Mouse (Mus musculus) midbrain, embryonic 10.5 days (tissue): ENCODE measurements around the gene Phgr1. TPM values are rescaled to one million over a fixed set of nuclear protein-coding genes. Genes with fewer than 3 reads are reported as not detected.
A peak's percentile ranks its signal among the peaks of the same experiment; 100 is the strongest.

Source experiments
- DNase-seq: peaks from one replicate; pipeline ENCODE4 v3.0.0-alpha.2; 2017; ENCODE audit warnings: low spot score
- H3K27ac ChIP-seq: fragments of 300-500 bp; sonication (generic); replicated peaks from 2 replicates; pipeline ENCODE4 v1.5.1; 2016; ENCODE audit warnings: mild to moderate bottlenecking
- H3K27me3 ChIP-seq: fragments of 300-500 bp; sonication (generic); 2 replicates; pipeline ENCODE4 v1.6.1; 2016; ENCODE audit warnings: low read depth, mild to moderate bottlenecking; ENCODE audit not compliant: poor library complexity, severe bottlenecking
- H3K36me3 ChIP-seq: fragments of 300-500 bp; sonication (generic); 2 replicates; pipeline ENCODE4 v1.6.1; 2016; ENCODE audit warnings: mild to moderate bottlenecking, moderate library complexity
- H3K4me1 ChIP-seq: fragments of 300-500 bp; sonication (generic); 2 replicates; pipeline ENCODE4 v1.6.1; 2016
- H3K4me3 ChIP-seq: fragments of 300-500 bp; sonication (generic); 2 replicates; pipeline ENCODE4 v1.5.1; 2016; ENCODE audit warnings: mild to moderate bottlenecking, moderate library complexity
- H3K9me3 ChIP-seq: fragments of 300-500 bp; sonication (generic); replicated peaks from 2 replicates; pipeline ENCODE4 v1.6.1; 2016; ENCODE audit warnings: mild to moderate bottlenecking
- WGBS: fragments of 180-500 bp; shearing (Covaris S2); methylation state at CpG from one replicate; pipeline ENCODE4 v1.1.7; 2016; 5-methylcytosine and 5-hydroxymethylcytosine counted together
- polyA plus RNA-seq: library from polyadenylated mRNA; unstranded; fragments of >200 nt; fragmentation: Nextera tagmentation; extraction: Ambion mirVana; gene quantifications from 2 replicates; pipeline ENCODE4 v1.2.1, GENCODE M21; 2016

Gene Phgr1
- polyA plus RNA-seq, 1 experiment from 2014 or later, result not detected

DNA sequence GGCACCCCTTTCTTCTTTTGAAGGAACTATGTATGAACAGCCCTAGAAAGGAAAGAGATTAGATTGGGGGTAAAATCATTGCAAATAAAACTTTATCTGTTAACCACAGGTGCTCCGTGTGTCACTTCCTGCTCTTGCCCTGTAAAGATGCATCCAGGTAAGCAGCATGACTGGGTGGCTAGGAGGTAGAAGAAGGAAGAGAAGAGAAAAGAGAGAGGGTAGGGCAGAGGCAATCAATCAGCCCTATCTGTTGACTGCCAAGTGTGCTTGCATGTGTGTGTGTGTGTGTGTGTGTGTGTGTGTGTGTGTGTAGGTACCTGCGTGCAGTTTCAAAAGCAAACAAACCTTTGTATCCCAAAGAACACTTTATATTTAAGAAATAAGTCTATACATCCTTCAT, 2.0 kb downstream of the Phgr1 start:
- no peak for DNase-seq
- H3K4me3 ChIP-seq, result no peak overlapping the region

DNA sequence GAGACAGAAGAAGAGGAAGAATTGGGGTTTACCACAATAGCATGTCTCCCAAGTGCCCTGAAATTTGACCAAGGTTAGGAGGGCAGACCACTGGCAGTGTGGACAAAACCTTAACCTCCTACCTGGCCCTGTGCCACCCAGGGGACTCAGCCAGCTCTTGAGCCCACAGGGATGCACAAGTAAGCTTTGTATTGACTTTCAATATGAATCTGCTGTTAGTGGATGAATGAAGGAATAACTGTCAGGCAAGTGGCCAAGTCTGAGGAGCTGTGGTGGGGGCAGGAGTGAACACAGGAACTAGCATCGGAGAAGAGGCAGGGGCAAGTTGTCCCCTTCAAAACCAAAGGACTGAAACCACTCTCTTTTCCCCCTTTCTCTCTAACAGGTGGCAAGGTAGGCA, 2.8 kb downstream of the Phgr1 start:
- no peak overlapping the region for H3K4me3 ChIP-seq
- no peaks in the 10 kb centered on the region for H3K36me3 ChIP-seq
- peaks cover 16% of the 10 kb centered on the region for H3K4me1 ChIP-seq
- DNase-seq, result no peak
- H3K9me3 ChIP-seq, result no peaks in the 10 kb centered on the region
- 89% methylated on average over 1 of the region's 1 CpGs for WGBS
- no peak overlapping the region for H3K27ac ChIP-seq
- H3K27me3 ChIP-seq, result peaks cover 14% of the 10 kb centered on the region

More for the DNA sequence above, 2.0 kb downstream of the Phgr1 start:
- no peaks in the 10 kb centered on the region for H3K36me3 ChIP-seq
- peaks cover 7% of the 10 kb centered on the region for H3K27me3 ChIP-seq
- H3K27ac ChIP-seq, result no peak overlapping the region
- H3K9me3 ChIP-seq, result no peaks in the 10 kb centered on the region
- 81% methylated on average over 2 of the region's 2 CpGs for WGBS
- peaks cover 8% of the 10 kb centered on the region for H3K4me1 ChIP-seq

DNA sequence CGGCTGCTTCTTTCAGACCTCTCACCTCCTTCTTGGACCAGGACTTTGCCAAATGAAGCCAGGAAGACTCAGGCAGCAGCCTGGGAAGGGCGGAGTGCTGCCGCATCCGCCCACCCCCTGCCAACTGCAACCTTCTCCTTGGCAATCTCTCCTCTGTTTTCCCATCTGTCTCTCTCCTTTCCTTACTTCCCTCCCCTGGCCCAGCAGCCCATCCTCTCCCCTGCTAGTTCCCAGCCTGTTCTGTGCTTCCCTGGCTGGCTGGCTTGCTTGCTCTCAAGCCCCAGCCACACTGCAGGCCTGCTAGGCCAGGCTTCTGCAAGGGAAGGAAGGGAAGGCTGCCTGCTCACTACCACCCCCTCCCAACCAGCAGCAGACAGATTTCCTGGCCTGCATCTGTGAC, 3.3 kb downstream of the Phgr1 start:
- WGBS, result 67% methylated on average over 3 of the region's 4 CpGs
- peaks cover 19% of the 10 kb centered on the region for H3K27me3 ChIP-seq

DNA sequence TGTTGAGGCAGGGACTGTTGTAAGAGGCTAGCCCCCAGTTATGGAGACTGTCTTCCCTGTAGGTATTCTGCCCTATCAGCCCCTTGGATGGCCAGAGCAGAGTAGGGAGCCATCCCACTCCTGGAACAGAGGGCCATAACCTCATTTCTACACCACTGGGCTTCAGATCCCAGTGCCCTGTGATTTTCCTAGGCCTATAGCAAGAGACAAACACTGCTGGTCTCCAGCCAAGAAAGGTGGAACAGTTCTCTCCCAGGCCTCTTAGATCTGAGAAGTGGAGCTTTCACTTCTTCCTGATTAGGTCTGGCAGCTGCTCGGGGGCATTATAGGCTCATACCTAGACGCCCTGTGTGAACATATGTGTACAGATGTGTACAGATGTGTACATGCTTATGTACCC, 3.7 kb downstream of the Phgr1 start:
- Histone ChIP-seq H3K4me1 (peaks cover 18% of the 10 kb centered on the region), H3K27ac (no peak overlapping the region), H3K9me3 (no peaks in the 10 kb centered on the region), H3K36me3 (no peaks in the 10 kb centered on the region), H3K4me3 (no peak overlapping the region), H3K27me3 (peaks cover 22% of the 10 kb centered on the region)
- 78% methylated on average over 2 of the region's 2 CpGs for WGBS
- DNase-seq, result no peak

More for the DNA sequence above, 3.3 kb downstream of the Phgr1 start:
- Histone ChIP-seq H3K36me3 (no peaks in the 10 kb centered on the region), H3K9me3 (no peaks in the 10 kb centered on the region), H3K27ac (no peak overlapping the region), H3K4me3 (no peak overlapping the region), H3K4me1 (peaks cover 18% of the 10 kb centered on the region)
- no peak for DNase-seq

DNA sequence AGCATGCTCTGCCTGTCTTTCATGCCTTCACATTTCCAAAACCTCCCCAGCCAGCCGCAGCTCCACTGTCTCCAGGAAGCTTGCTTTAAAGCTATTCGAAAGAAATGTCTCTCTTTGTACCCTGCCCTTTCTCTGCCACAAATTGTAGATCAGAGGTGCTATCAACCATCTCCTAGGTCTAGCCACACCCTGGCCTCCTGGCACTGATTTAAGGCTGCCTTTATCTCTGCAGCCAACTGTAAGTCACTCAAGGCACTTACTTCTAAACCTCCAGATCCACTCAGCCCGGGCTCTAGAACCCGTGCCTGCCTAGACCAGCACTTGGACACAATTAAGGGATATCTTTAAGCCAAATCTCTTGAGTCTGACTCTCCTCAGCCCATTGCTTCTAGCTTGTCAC, 5.8 kb downstream of the Phgr1 start:
- Histone ChIP-seq H3K4me1 (peaks cover 18% of the 10 kb centered on the region), H3K36me3 (no peaks in the 10 kb centered on the region), H3K27ac (no peak overlapping the region), H3K27me3 (peaks cover 22% of the 10 kb centered on the region), H3K4me3 (no peak overlapping the region), H3K9me3 (no peaks in the 10 kb centered on the region)
- DNase-seq, result no peak
- WGBS, result 82% methylated on average over 4 of the region's 4 CpGs

DNA sequence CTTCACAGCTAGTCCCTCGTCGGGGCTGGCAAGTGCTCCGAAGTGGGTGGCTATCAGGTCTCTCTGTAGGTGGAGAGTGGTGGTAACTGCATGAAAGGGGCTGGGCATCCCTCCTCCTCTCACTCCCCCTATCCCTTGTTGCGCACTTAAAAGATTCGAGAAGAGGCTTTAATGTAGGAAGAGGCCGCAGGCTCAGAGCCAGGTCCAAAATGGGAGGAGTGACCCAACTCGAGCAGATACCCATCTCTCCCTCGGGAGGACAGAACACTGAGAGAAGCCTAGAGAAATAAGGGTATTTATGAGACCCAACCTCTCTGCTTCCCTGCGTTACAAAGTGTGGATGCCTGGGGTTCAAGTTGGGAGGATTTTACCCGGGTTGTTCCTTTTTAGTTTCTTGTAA, 6.5 kb downstream of the Phgr1 start:
- H3K4me3 ChIP-seq, result peak overlapping the region; percentile 54
- no peak for DNase-seq
- peaks cover 22% of the 10 kb centered on the region for H3K27me3 ChIP-seq
- H3K27ac ChIP-seq, result peak overlapping the region; percentile 82
- H3K4me1 ChIP-seq, result peaks cover 18% of the 10 kb centered on the region
- WGBS, result 10% methylated on average over 10 of the region's 10 CpGs
- H3K9me3 ChIP-seq, result no peaks in the 10 kb centered on the region
- H3K36me3 ChIP-seq, result no peaks in the 10 kb centered on the region

DNA sequence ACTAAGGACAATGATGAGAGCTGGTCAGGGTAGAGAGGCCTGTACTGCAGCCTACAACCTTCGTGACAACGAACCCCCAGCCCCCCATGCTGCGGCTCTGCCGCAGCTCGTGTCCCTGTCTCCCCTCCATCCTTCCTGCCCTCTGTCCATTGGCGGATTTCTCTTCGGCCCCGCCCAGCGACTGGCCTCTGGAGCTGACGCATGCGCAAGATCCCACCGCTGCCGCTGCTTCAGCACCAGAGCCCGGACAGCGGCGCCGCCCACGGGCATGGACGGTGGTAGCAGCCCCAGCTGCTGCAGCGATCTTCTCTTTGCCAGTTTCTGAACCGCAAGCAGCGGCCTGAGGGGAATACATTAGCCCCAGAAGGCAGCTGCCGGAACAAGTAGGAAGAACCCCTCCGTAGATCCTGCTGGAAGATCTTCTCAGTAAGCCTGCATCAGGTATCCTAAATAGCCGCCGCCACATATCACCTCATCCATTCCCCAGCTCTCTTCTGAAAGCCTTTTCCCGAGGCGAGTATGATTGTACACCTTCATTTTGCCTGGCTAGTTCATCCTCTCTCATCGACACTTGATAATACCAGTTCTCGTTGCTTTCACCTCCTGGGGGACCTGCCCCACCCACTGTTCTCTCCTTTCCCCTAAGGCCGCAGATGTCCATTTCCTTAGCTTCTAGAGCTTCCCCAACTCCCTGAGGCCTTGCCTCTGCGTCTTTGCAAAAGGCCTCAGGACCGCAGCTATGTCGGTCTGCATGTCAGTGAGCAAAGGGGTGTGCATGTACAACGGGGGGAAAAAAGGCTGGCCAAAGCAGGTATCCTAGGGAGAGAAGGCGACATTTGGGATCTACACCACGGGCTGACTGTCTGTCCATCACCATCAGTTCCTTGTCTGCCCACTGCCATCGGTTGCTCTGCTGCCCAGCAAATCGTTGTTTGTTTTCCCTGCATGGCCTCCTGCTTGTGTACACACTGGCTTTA, 7.2 kb downstream of the Phgr1 start, which contains the start of gene Disp2:
Gene Disp2 (plus strand): TSS at position 216 of the 977 bp plus-strand sequence.
- H3K4me3 ChIP-seq, result peak within 1 kb of the TSS; percentile 54
- peak; percentile 96 for DNase-seq
- H3K36me3 ChIP-seq, result no peaks in the 10 kb centered on the region
- peaks cover 18% of the 10 kb centered on the region for H3K4me1 ChIP-seq
- peaks cover 22% of the 10 kb centered on the region for H3K27me3 ChIP-seq
- H3K27ac ChIP-seq, result peak within 1 kb of the TSS; percentile 82
- WGBS, result 11% methylated on average over 39 of the region's 39 CpGs
- H3K9me3 ChIP-seq, result no peaks in the 10 kb centered on the region

DNA sequence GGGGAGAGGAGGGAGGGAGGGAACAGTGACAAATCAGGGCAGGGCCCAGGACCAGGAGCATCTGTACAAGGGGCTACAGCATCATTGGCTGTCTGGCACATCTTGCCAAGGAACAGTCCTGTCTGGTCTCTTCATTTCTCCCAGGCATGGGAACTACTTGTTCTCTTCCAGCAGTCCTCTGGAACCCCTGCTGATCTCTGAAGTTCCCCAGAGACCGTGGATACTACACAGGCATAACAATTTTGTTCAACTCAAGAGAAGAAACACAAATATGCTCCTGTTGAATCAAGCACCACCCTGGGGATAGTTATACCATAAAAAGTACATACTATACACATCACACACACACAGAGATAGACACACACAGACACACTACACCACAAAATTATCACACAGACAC, 8.5 kb downstream of the Phgr1 start:
- no peak for DNase-seq
- no peaks in the 10 kb centered on the region for H3K9me3 ChIP-seq
- no peaks in the 10 kb centered on the region for H3K36me3 ChIP-seq
- peaks cover 22% of the 10 kb centered on the region for H3K27me3 ChIP-seq
- H3K4me3 ChIP-seq, result no peak overlapping the region
- H3K4me1 ChIP-seq, result peaks cover 18% of the 10 kb centered on the region
- H3K27ac ChIP-seq, result no peak overlapping the region
- WGBS, result 41% methylated on average over 1 of the region's 1 CpGs

DNA sequence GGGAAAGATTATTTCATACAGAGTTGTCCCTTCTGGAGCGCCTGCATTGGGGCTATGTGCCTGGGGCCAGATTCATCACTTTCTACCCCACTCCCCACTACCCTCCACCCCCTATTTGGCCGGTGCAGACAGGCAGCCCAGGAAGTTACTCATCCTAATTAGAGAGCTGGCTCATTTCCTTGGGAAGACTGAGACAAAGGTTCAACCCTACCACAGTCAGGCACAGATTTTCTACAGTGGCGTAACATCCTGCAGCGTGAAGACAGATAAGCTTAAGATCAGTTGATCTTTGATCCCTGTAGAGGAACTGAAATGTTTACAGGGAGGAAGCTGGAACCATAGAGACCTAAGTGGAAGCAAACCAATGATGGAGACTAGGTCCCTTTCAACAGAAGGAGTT, 9.7 kb downstream of the Phgr1 start:
- Histone ChIP-seq H3K9me3 (no peaks in the 10 kb centered on the region), H3K36me3 (peaks cover 2% of the 10 kb centered on the region; the same call in 1 of the 2 replicates), H3K27ac (no peak overlapping the region), H3K4me3 (no peak overlapping the region), H3K4me1 (peaks cover 18% of the 10 kb centered on the region), H3K27me3 (peaks cover 29% of the 10 kb centered on the region)
- 72% methylated on average over 4 of the region's 4 CpGs for WGBS
- no peak for DNase-seq

DNA sequence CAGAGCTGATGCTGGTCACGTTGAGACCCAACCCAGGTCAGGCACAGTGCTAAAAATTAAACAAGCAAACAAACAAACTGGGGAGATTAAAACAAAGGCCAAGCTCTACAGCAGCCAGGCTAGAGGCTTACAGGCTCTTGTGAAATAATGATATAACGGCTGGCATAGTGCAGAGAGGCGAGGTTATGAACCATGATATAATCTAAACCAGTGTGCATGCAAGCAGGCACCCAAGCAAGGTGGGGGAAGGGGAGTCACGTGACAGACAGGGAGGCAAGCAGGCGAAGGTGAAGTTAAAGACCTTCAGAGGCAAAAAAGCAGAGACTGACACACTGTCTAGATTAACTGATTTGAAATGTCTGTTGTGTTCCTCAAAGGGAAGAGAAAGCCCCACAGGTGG, 10.5 kb downstream of the Phgr1 start:
- H3K27ac ChIP-seq, result no peak overlapping the region
- H3K4me3 ChIP-seq, result no peak overlapping the region
- H3K4me1 ChIP-seq, result peaks cover 18% of the 10 kb centered on the region
- peaks cover 35% of the 10 kb centered on the region for H3K27me3 ChIP-seq
- no peaks in the 10 kb centered on the region for H3K9me3 ChIP-seq
- WGBS, result 73% methylated on average over 5 of the region's 5 CpGs
- H3K36me3 ChIP-seq, result peaks cover 3% of the 10 kb centered on the region; the same call in 1 of the 2 replicates
- DNase-seq, result no peak

DNA sequence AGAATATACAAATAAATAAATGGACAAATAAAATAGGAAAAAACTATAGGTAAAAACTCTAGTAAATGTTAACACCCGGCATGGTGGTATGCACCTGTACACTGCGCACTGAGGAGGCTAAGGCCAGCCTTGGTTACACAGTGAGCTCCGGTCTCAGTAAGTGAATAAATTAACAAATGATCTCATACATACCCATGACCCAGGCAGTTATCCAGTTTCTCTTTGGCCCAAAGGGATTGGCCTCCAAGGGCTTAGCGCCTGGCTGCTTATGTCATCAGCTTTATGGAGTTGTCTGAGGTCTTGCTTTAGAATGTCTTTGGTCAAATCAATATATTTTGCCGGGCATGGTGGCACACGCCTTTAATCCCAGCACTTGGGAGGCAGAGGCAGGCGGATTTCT, 11.1 kb downstream of the Phgr1 start:
- Histone ChIP-seq H3K9me3 (no peaks in the 10 kb centered on the region), H3K4me1 (peaks cover 18% of the 10 kb centered on the region), H3K36me3 (peaks cover 3% of the 10 kb centered on the region; the same call in 1 of the 2 replicates), H3K4me3 (no peak overlapping the region), H3K27me3 (peaks cover 32% of the 10 kb centered on the region), H3K27ac (no peak overlapping the region)
- DNase-seq, result no peak
- WGBS, result 90% methylated on average over 7 of the region's 7 CpGs

DNA sequence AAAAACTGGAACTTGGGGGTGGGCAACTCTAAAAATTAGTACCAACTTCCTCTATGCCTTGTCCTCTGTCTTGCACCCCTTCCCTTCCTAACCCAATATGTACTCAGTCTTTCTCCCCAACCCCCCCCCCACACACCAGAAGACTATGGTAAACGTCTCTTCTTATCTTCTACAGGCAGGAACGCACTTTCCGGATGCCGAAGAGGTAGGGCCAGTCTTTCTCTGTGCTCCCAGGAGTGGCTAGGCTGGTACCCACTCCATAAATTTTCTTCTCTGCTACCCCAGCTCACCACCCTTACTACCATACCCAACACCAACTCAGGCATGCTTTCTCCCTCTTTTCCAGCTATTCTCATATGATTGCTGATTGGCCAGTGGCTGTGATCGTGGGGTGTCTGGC, 14.0 kb downstream of the Phgr1 start:
- H3K36me3 ChIP-seq, result peaks cover 3% of the 10 kb centered on the region; the same call in 1 of the 2 replicates
- peaks cover 13% of the 10 kb centered on the region for H3K4me1 ChIP-seq
- DNase-seq, result no peak
- H3K9me3 ChIP-seq, result no peaks in the 10 kb centered on the region
- no peak overlapping the region for H3K27ac ChIP-seq
- no peak overlapping the region for H3K4me3 ChIP-seq
- WGBS, result 79% methylated on average over 5 of the region's 5 CpGs
- peaks cover 44% of the 10 kb centered on the region for H3K27me3 ChIP-seq

DNA sequence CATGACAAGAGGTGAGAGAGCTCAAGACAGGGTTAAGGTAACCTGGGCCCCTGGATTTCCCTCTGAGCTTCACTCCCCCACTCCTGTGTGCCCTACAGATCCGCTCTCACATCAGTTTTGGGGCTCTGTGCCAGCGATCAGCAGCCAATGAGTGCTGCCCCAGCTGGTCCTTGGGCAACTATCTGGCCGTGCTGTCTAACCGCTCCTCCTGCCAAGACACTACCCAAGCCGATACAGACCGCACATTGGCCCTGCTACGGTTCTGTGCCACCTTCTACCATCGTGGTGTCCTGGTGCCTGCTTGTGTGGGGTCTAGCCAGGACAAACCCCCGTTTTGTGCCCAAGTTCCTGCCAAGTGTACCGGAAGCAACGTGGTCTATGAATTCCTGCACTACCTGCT, 16.9 kb downstream of the Phgr1 start:
- 93% methylated on average over 11 of the region's 11 CpGs for WGBS
- H3K4me3 ChIP-seq, result no peak overlapping the region
- H3K9me3 ChIP-seq, result no peaks in the 10 kb centered on the region
- H3K4me1 ChIP-seq, result peaks cover 13% of the 10 kb centered on the region
- DNase-seq, result no peak
- peaks cover 53% of the 10 kb centered on the region for H3K27me3 ChIP-seq
- peaks cover 6% of the 10 kb centered on the region; the same call in 1 of the 2 replicates for H3K36me3 ChIP-seq
- no peak overlapping the region for H3K27ac ChIP-seq
